34 mouse cellular contexts compared by ENCODE assay signal in the genomic region with DNA sequence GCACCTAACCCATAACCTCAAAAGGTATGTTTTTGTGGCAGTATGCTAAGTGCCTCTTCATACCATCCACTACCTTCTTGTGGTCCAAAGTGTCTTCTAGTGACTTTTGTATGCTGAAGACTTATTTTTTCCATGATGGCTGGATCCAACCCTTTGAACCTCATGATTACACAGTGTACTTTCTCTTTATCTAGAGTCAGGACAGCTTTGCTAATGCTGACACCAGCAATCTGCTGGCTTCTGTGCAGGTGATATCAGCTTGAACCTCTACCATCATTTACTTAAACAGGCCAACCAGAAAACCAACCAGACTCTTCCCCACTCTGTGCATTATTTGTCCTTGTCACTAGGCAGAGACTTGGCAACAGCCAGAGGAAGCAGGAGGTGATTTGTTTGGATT. TPM values are rescaled to one million over a fixed set of nuclear protein-coding genes. Genes with fewer than 3 reads are reported as not detected.
"Had no signal": no experiment of that assay in that cellular context is flagged by ENCODE, and none has a peak within 500 bp of the region (broad histone marks: within the 10 kb centered on the region; RNA-seq: fewer than 3 reads in every experiment).

No protein-coding gene starts in this region.

- H3K27ac ChIP-seq: heart, adult 2 months; heart, embryonic 10.5 days; heart, embryonic 13.5 days; heart, embryonic 15.5 days; hindbrain, embryonic 10.5 days; hindbrain, embryonic 12.5 days; hindbrain, embryonic 14.5 days; hindbrain, embryonic 15.5 days; hindbrain, postnatal 0 days; kidney, embryonic 15.5 days; kidney, postnatal 0 days; layer of hippocampus, adult 2 months; left cerebral cortex, adult 2 months had no signal

- H3K27me3 ChIP-seq: heart, embryonic 12.5 days; heart, embryonic 13.5 days; heart, embryonic 15.5 days; hindbrain, embryonic 12.5 days; hindbrain, embryonic 15.5 days; kidney, embryonic 15.5 days had no signal

- H3K36me3 ChIP-seq: heart, embryonic 10.5 days; heart, embryonic 12.5 days; heart, embryonic 13.5 days; heart, embryonic 15.5 days; hindbrain, embryonic 10.5 days; hindbrain, embryonic 12.5 days; hindbrain, embryonic 15.5 days; kidney, embryonic 15.5 days had no signal

- H3K4me1 ChIP-seq: heart, embryonic 10.5 days; heart, embryonic 12.5 days; heart, embryonic 13.5 days; heart, embryonic 15.5 days; hindbrain, embryonic 10.5 days; hindbrain, embryonic 12.5 days; hindbrain, embryonic 15.5 days; kidney, embryonic 15.5 days had no signal

- H3K9ac ChIP-seq: heart, embryonic 12.5 days; heart, embryonic 13.5 days; heart, embryonic 15.5 days; hindbrain, embryonic 12.5 days; hindbrain, embryonic 14.5 days; hindbrain, embryonic 15.5 days; kidney, embryonic 15.5 days had no signal

- H3K4me2 ChIP-seq: heart, embryonic 11.5 days; heart, embryonic 12.5 days; heart, embryonic 13.5 days; heart, embryonic 15.5 days; hindbrain, embryonic 12.5 days; hindbrain, embryonic 14.5 days; hindbrain, embryonic 15.5 days; kidney, embryonic 15.5 days had no signal

- ATAC-seq: hindbrain, embryonic 16.5 days; hindbrain, postnatal 0 days; inflammation-experienced regulatory T-cells, adult 6 months had no signal

- H3K4me3 ChIP-seq: heart, adult 2 months; heart, embryonic 10.5 days; heart, embryonic 12.5 days; heart, embryonic 13.5 days; heart, embryonic 15.5 days; hindbrain, embryonic 10.5 days; hindbrain, embryonic 12.5 days; hindbrain, embryonic 15.5 days; kidney, embryonic 15.5 days; layer of hippocampus, adult 2 months; left cerebral cortex, adult 2 months had no signal

- DNase-seq: heart, adult 18-20 months; heart, adult 2 months; heart, postnatal 10 days; heart, postnatal 14 days; heart, postnatal 36 days; heart, postnatal 4 days; kidney, adult 11 months; kidney, adult 18-20 months; kidney, adult 2 months; kidney, adult 8-10 months; kidney, adult 9 months; kidney, postnatal 10 days; kidney, postnatal 14 days; kidney, postnatal 25 days; kidney, postnatal 36 days; kidney, postnatal 4 days; layer of hippocampus, adult 9-11 months; layer of hippocampus, postnatal 36 days had no signal

- H3K9me3 ChIP-seq: heart, embryonic 10.5 days; heart, embryonic 12.5 days; heart, embryonic 13.5 days; heart, embryonic 15.5 days; hindbrain, embryonic 10.5 days; hindbrain, embryonic 12.5 days; hindbrain, embryonic 15.5 days; kidney, embryonic 15.5 days had no signal

RNA-seq across cellular contexts. Expression of a gene that starts 39.6 kb away (rescaled TPM):
- polyA plus RNA-seq: inflammation-experienced regulatory T-cells, adult 6 months had no signal
